Mouse (Mus musculus) kidney, embryonic 14.5 days (tissue): ENCODE measurements around the gene Pramel7. TPM values are rescaled to one million over a fixed set of nuclear protein-coding genes. Genes with fewer than 3 reads are reported as not detected.

ENCODE experiments used
- ATAC-seq: fragments of 200-750 bp; cut with Nextera tagmentation; 2 replicates; pipeline ENCODE4 v1.8.0; 2017; ENCODE audit warnings: moderate number of reproducible peaks, mild to moderate bottlenecking, moderate TSS enrichment, moderate library complexity; ENCODE audit not compliant: low FRiP score, low TSS enrichment
- H3K27ac ChIP-seq: fragments of 300-500 bp; sonication (generic); 2 replicates; pipeline ENCODE4 v1.5.1; 2014; ENCODE audit warnings: low read depth, mild to moderate bottlenecking, low read length, moderate library complexity, mixed read lengths
- H3K27me3 ChIP-seq: fragments of 300-500 bp; sonication (generic); 2 replicates; pipeline ENCODE4 v1.6.1; 2014; ENCODE audit warnings: mild to moderate bottlenecking, low read length; ENCODE audit not compliant: control insufficient read depth, insufficient read depth
- H3K36me3 ChIP-seq: fragments of 300-500 bp; sonication (generic); 2 replicates; pipeline ENCODE4 v1.6.1; 2014; ENCODE audit warnings: low read length, mixed read lengths; ENCODE audit not compliant: control insufficient read depth, insufficient read depth
- H3K4me1 ChIP-seq: fragments of 300-500 bp; sonication (generic); 2 replicates; pipeline ENCODE4 v1.6.1; 2014; ENCODE audit warnings: low read length, mixed read lengths; ENCODE audit not compliant: control insufficient read depth, insufficient read depth
- H3K4me2 ChIP-seq: fragments of 300-500 bp; sonication (generic); replicated peaks from 2 replicates; pipeline ENCODE4 v1.6.1; 2014; ENCODE audit warnings: low read depth, mild to moderate bottlenecking, low read length
- H3K4me3 ChIP-seq: fragments of 300-500 bp; sonication (generic); 2 replicates; pipeline ENCODE4 v1.5.1; 2014; ENCODE audit warnings: mild to moderate bottlenecking, low read length
- H3K9ac ChIP-seq: fragments of 300-500 bp; sonication (generic); 2 replicates; pipeline ENCODE4 v1.6.1; 2014; ENCODE audit warnings: low read depth, mild to moderate bottlenecking, low read length, moderate library complexity
- H3K9me3 ChIP-seq: fragments of 300-500 bp; sonication (generic); 2 replicates; pipeline ENCODE4 v1.6.1; 2016; ENCODE audit warnings: low read length; ENCODE audit not compliant: control insufficient read depth
- WGBS: fragments of 180-500 bp; shearing (Covaris S2); extraction: QIAGEN DNeasy Blood & Tissue Kit; methylation state at CpG from one replicate; pipeline ENCODE4 v1.1.7; 2014; 5-methylcytosine and 5-hydroxymethylcytosine counted together
- polyA plus RNA-seq: library from polyadenylated mRNA; unstranded; fragments of >200 nt; fragmentation: Nextera tagmentation; extraction: Ambion mirVana; gene quantifications from 2 replicates; pipeline ENCODE4 v1.2.1, GENCODE M21; 2014

Pramel7 gene
- polyA plus RNA-seq, 1 experiment from 2014 or later: not detected

DNA sequence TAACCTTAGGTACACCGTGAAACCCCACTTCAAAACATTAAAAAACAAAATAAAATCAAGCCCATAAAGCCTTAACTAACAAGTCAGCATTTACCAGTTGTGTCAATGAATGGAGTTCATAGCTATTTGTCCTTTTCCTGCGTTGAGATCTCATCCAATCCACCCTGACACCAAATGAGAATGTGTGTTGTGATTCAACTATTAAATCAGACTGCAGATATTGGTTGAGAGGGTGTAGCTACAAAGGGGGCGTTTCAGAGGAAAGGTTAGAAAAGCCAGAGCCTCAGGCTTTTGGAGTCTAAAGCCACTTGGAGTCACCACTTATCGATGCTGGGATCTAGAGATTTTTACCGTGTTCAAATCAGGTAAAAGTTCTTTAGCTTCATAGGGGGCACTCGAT lies 9.4 kb upstream of the Pramel7 start, which contains the start of gene Pramel6:
Gene Pramel6 (plus strand): TSS at position 301 of the 400 bp plus-strand sequence.
- H3K27ac ChIP-seq: no peak within 1 kb of the TSS
- H3K36me3 ChIP-seq: no peaks in the 10 kb centered on the region
- 86% methylated on average over 6 of the region's 6 CpGs for WGBS
- no peak within 1 kb of the TSS for H3K9ac ChIP-seq
- H3K4me1 ChIP-seq: no peaks in the 10 kb centered on the region
- no peaks in the 10 kb centered on the region for H3K27me3 ChIP-seq
- no peaks in the 10 kb centered on the region for H3K9me3 ChIP-seq
- H3K4me2 ChIP-seq: no peak within 1 kb of the TSS
- ATAC-seq: no peak
- H3K4me3 ChIP-seq: no peak within 1 kb of the TSS

DNA sequence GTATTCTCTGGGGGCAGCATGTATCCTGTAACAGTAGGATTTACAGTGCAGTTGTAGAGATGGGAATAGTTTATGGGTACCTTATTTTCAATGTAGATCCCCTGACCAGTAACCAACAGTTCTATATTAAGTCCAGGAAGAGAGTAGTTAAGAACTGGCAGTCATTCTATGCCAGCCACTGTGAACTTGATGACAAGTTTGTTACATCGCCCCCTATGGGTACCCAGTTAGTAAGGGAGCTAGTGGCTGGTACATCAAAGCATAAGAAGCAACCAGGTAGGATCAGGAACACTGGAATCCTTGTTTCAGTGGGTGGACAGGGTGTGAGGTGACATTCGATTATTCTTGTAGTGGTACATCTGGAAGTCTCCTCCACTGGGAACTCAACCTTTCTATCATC lies 14.6 kb downstream of the Pramel7 start:
- no peak overlapping the region for H3K4me2 ChIP-seq
- H3K9me3 ChIP-seq: no peaks in the 10 kb centered on the region
- H3K4me1 ChIP-seq: no peaks in the 10 kb centered on the region
- no peaks in the 10 kb centered on the region for H3K36me3 ChIP-seq
- no peak for ATAC-seq
- H3K27ac ChIP-seq: no peak overlapping the region
- H3K9ac ChIP-seq: no peak overlapping the region
- H3K4me3 ChIP-seq: no peak overlapping the region
- no peaks in the 10 kb centered on the region for H3K27me3 ChIP-seq
- 73% methylated on average over 2 of the region's 2 CpGs for WGBS

- 84% methylated on average over 4 of the region's 4 CpGs for WGBS
- H3K4me2 ChIP-seq: no peak overlapping the region
- no peaks in the 10 kb centered on the region for H3K36me3 ChIP-seq
- no peak overlapping the region for H3K9ac ChIP-seq
- H3K27me3 ChIP-seq: no peaks in the 10 kb centered on the region
- H3K4me3 ChIP-seq: no peak overlapping the region
- H3K4me1 ChIP-seq: no peaks in the 10 kb centered on the region
- H3K9me3 ChIP-seq: no peaks in the 10 kb centered on the region
- no peak for ATAC-seq
- H3K27ac ChIP-seq: no peak overlapping the region
These were observed 15.7 kb downstream of the Pramel7 start for GRCm38 (mm10) chr2:87481158-87481557.

DNA sequence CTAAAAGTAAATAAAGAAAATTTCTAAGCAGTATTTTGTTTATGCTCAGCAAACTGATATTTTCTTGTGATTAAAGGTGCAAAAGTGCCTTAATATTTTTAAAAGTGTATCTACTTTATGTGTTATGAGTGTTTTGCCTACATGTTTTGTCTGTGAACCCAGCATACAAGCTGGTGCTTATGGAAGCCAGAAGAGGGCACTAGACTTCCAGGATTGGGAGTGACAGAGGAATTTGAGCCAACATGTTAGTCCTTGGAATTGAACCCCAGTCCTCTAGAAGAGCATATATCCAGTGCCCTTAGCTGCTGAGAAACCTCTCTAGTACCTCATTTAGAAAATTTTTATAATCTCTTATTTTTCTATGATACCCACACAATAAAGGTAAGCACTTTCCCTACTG lies 16.7 kb downstream of the Pramel7 start:
- H3K36me3 ChIP-seq: no peaks in the 10 kb centered on the region
- no peak overlapping the region for H3K4me3 ChIP-seq
- no peak overlapping the region for H3K9ac ChIP-seq
- H3K4me2 ChIP-seq: no peak overlapping the region
- H3K9me3 ChIP-seq: no peaks in the 10 kb centered on the region
- no peak overlapping the region for H3K27ac ChIP-seq
- no peaks in the 10 kb centered on the region for H3K27me3 ChIP-seq
- no peak for ATAC-seq
- no peaks in the 10 kb centered on the region for H3K4me1 ChIP-seq

GRCm38 (mm10) chr2:87461769-87462168 lies 35.1 kb downstream of the Pramel7 start:
- Histone ChIP-seq H3K4me2 (no peak overlapping the region), H3K4me1 (no peaks in the 10 kb centered on the region), H3K27me3 (no peaks in the 10 kb centered on the region), H3K9ac (no peak overlapping the region), H3K27ac (no peak overlapping the region), H3K36me3 (no peaks in the 10 kb centered on the region), H3K9me3 (no peaks in the 10 kb centered on the region), H3K4me3 (no peak overlapping the region)
- ATAC-seq: no peak
- WGBS: 93% methylated on average over 4 of the region's 4 CpGs

DNA sequence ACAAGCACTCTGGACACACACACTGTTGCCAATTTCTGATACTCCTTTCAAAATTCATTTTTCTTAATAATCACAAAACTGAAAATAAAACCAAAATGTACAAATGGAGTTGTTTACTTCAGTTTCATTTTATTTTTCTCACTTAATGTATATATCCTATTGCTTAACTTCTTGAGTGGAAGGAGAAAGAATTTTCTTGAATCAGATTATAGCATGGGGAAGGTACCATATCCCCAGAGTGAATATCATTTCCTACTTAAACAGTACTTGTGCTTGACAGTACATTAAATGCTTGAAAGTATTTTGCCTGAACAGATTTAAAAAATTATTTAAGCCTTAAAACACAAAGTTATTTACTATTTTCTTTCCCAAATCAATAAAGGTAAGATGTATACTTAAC lies 43.2 kb downstream of the Pramel7 start, which contains the start of gene Olfr1126:
Gene Olfr1126 (plus strand): TSS at position 301 of the 400 bp plus-strand sequence.
- Histone ChIP-seq H3K4me3 (no peak within 1 kb of the TSS), H3K27ac (no peak within 1 kb of the TSS), H3K36me3 (no peaks in the 10 kb centered on the region), H3K9ac (no peak within 1 kb of the TSS), H3K4me1 (no peaks in the 10 kb centered on the region), H3K27me3 (no peaks in the 10 kb centered on the region), H3K4me2 (no peak within 1 kb of the TSS), H3K9me3 (no peaks in the 10 kb centered on the region)
- ATAC-seq: no peak

Other genes with a start within 250 kb of the Pramel7 start
- not detected in 2 replicates for gene Olfr1115, start 249.1 kb downstream of the Pramel7 start, polyA plus RNA-seq
- gene Olfr1116, start 229.6 kb downstream of the Pramel7 start, polyA plus RNA-seq: not detected in 2 replicates
- gene Olfr1118, start 189.5 kb downstream of the Pramel7 start, polyA plus RNA-seq: not detected in 2 replicates
- gene Olfr1120, start 142.3 kb downstream of the Pramel7 start, polyA plus RNA-seq: not detected in 2 replicates
- not detected in 2 replicates for gene Olfr1121, start 127.2 kb downstream of the Pramel7 start, polyA plus RNA-seq
- gene Olfr1122, start 111.2 kb downstream of the Pramel7 start, polyA plus RNA-seq: not detected in 2 replicates
- gene Olfr1123, start 80.5 kb downstream of the Pramel7 start, polyA plus RNA-seq: not detected in 2 replicates
- 0.10 TPM in 1 of 2 replicates, not detected in the other for gene Olfr1124, start 66.8 kb downstream of the Pramel7 start, polyA plus RNA-seq
- gene Olfr1126, start 43.1 kb downstream of the Pramel7 start, polyA plus RNA-seq: not detected in 2 replicates
- gene Pramel6, start 9.5 kb upstream of the Pramel7 start, polyA plus RNA-seq: not detected in 2 replicates
- not detected in 2 replicates for gene Olfr153, start 34.7 kb upstream of the Pramel7 start, polyA plus RNA-seq
- gene Olfr1128, start 48.4 kb upstream of the Pramel7 start, polyA plus RNA-seq: not detected in 2 replicates
- not detected in 2 replicates for gene Olfr1129, start 76.8 kb upstream of the Pramel7 start, polyA plus RNA-seq
- not detected in 2 replicates for gene Olfr1130, start 109.1 kb upstream of the Pramel7 start, polyA plus RNA-seq
- not detected in 2 replicates for gene Olfr1131, start 130.0 kb upstream of the Pramel7 start, polyA plus RNA-seq
- not detected in 2 replicates for gene Olfr1132, start 140.4 kb upstream of the Pramel7 start, polyA plus RNA-seq
- gene Olfr1133, start 150.3 kb upstream of the Pramel7 start, polyA plus RNA-seq: not detected in 2 replicates
- gene Olfr1134, start 161.4 kb upstream of the Pramel7 start, polyA plus RNA-seq: not detected in 2 replicates
- gene Olfr1135, start 176.6 kb upstream of the Pramel7 start, polyA plus RNA-seq: not detected in 2 replicates
- gene Olfr1136, start 196.9 kb upstream of the Pramel7 start, polyA plus RNA-seq: not detected in 2 replicates
- gene Olfr1137, start 216.1 kb upstream of the Pramel7 start, polyA plus RNA-seq: not detected in 2 replicates
- gene Olfr1138, start 242.9 kb upstream of the Pramel7 start, polyA plus RNA-seq: not detected in 2 replicates
- not detected in 2 replicates for gene Olfr1140, start 246.7 kb upstream of the Pramel7 start, polyA plus RNA-seq